Mouse (Mus musculus): ENCODE results near the gene Slc6a18. TPM values are rescaled to one million over a fixed set of nuclear protein-coding genes. Genes with fewer than 3 reads are reported as not detected.

The Slc6a18 gene
- polyA plus RNA-seq, 1 experiment, result not detected

DNA sequence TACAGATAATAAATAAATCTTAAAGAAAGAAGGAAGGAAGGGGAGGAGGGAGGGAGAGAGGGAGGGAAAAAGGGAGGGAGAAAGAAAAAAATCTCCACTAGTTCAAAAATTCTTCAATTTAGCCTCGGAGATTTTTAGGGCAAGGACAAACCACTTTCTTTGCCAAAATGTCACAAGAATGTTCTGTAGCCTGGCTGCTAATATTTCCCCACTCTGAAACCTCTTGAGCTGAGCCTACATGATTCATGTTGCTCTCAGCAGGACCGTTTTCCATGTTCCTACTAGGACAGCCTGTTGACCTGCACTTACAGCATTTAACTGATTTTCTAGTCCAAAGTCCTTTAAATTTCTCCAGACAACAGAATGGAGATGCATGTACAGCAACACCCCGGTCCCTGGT lies 22.8 kb downstream of the Slc6a18 start:
- no peaks in the 10 kb centered on the region for H3K4me1 ChIP-seq (ENCODE audit: control insufficient read depth, insufficient read depth, low read length)
- 67% methylated on average over 3 of the region's 3 CpGs for WGBS
- no peaks in the 10 kb centered on the region for H3K27me3 ChIP-seq (ENCODE audit: control insufficient read depth, insufficient read depth, low read length)
- no peak for DNase-seq
- H3K4me3 ChIP-seq (replicated peaks; ENCODE audit: insufficient read depth, low read depth, low read length), result no peak overlapping the region
- TF ChIP-seq CTCF (IDR thresholded peaks at IDR 0.05; ENCODE audit: borderline replicate concordance, insufficient read depth, low read depth, low read length), result no peak
- TF ChIP-seq POLR2A (IDR thresholded peaks at IDR 0.05; ENCODE audit: borderline replicate concordance, insufficient read depth, low read length), result no peak
- H3K27ac ChIP-seq (ENCODE audit: insufficient read depth, low read length), result no peak overlapping the region

- Histone ChIP-seq H3K27me3 (ENCODE audit: control insufficient read depth, insufficient read depth, low read length) (no peaks in the 10 kb centered on the region), H3K4me3 (replicated peaks; ENCODE audit: insufficient read depth, low read depth, low read length) (no peak overlapping the region), H3K27ac (ENCODE audit: insufficient read depth, low read length) (no peak overlapping the region), H3K4me1 (ENCODE audit: control insufficient read depth, insufficient read depth, low read length) (no peaks in the 10 kb centered on the region)
- TF ChIP-seq POLR2A (IDR thresholded peaks at IDR 0.05; ENCODE audit: borderline replicate concordance, insufficient read depth, low read length) (no peak), CTCF (IDR thresholded peaks at IDR 0.05; ENCODE audit: borderline replicate concordance, insufficient read depth, low read depth, low read length) (no peak)
- DNase-seq, result no peak
- WGBS, result 62% methylated on average over 3 of the region's 3 CpGs
Observed at GRCm38 (mm10) chr13:73653266-73653665, 24.6 kb downstream of the Slc6a18 start.

DNA sequence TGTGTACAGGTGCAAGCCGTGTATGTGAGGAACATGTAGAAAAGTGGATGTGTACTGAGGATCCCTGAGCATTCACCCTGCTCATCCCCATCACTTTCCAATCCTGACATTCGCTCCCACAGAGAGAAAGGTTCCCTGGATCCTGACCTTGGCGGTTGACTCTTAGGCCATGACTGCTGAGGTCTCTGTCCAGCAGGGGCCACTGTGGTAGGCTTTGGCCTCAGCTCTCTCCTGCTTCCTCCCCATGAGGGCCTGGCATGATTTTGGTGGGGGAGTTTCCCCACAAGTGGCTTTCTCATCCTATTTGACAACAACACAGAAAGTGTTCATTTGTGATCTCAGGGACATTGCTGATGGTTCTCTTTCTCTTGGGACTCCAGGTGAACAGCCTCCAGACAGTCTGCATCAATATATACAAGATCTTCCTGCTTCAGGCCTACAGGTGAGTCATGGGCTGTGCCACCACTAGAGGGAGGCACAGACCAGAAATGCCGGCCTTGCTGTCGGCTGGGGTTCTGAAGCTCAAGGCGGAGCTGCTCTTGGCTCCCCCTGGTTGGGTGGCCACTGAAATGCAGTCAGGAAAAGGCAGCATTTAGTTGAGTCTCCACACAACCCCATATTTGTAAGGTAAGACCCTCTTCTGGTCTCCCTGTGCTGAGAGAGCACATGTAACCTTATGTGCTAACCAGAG lies 31.3 kb downstream of the Slc6a18 start:
- Histone ChIP-seq H3K27me3 (ENCODE audit: control insufficient read depth, insufficient read depth, low read length) (no peaks in the 10 kb centered on the region), H3K27ac (ENCODE audit: insufficient read depth, low read length) (no peak overlapping the region), H3K4me3 (replicated peaks; ENCODE audit: insufficient read depth, low read depth, low read length) (no peak overlapping the region), H3K4me1 (ENCODE audit: control insufficient read depth, insufficient read depth, low read length) (no peaks in the 10 kb centered on the region)
- TF ChIP-seq CTCF (IDR thresholded peaks at IDR 0.05; ENCODE audit: borderline replicate concordance, insufficient read depth, low read depth, low read length), result peak; percentile 69
- TF ChIP-seq POLR2A (IDR thresholded peaks at IDR 0.05; ENCODE audit: borderline replicate concordance, insufficient read depth, low read length), result no peak
- DNase-seq, result peak; percentile 19 to 22
- 40% methylated on average over 6 of the region's 6 CpGs for WGBS

- DNase-seq, result no peak
- Histone ChIP-seq H3K27me3 (ENCODE audit: control insufficient read depth, insufficient read depth, low read length) (no peaks in the 10 kb centered on the region), H3K27ac (ENCODE audit: insufficient read depth, low read length) (no peak overlapping the region), H3K4me1 (ENCODE audit: control insufficient read depth, insufficient read depth, low read length) (no peaks in the 10 kb centered on the region), H3K4me3 (replicated peaks; ENCODE audit: insufficient read depth, low read depth, low read length) (no peak overlapping the region)
- 81% methylated on average over 4 of the region's 4 CpGs for WGBS
- TF ChIP-seq POLR2A (IDR thresholded peaks at IDR 0.05; ENCODE audit: borderline replicate concordance, insufficient read depth, low read length) (no peak), CTCF (IDR thresholded peaks at IDR 0.05; ENCODE audit: borderline replicate concordance, insufficient read depth, low read depth, low read length) (no peak)
Observed at GRCm38 (mm10) chr13:73641296-73641695, 36.5 kb downstream of the Slc6a18 start.

GRCm38 (mm10) chr13:73637826-73638225 lies 40.0 kb downstream of the Slc6a18 start:
- no peak overlapping the region for H3K27ac ChIP-seq (ENCODE audit: insufficient read depth, low read length)
- WGBS, result 81% methylated on average over 5 of the region's 6 CpGs
- no peak for TF ChIP-seq POLR2A (IDR thresholded peaks at IDR 0.05; ENCODE audit: borderline replicate concordance, insufficient read depth, low read length)

DNA sequence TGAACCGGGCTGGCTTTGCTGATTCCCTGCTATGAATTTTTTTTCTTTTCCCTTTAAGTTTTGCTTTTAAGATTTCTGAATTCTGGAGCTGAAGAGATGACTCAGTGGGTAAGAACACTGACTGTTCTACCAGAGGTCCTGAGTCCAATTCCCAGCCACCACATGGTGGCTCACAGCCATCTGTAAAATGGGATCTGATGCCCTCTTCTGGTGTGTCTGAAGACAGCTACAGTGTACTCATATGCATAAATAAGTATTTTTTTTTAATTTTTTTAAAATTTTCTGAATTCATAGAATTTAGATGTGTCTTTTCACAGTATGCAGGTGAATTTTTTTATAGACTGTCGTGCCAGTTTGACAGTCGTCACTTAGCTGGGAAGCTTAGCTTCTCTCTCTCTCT lies 46.0 kb downstream of the Slc6a18 start:
- H3K4me1 ChIP-seq (ENCODE audit: control insufficient read depth, insufficient read depth, low read length), result 0 out of 2 replicates have a peak, but pooled peaks cover 5% of the 10 kb centered on the region
- H3K4me3 ChIP-seq (replicated peaks; ENCODE audit: insufficient read depth, low read depth, low read length), result no peak overlapping the region
- TF ChIP-seq POLR2A (IDR thresholded peaks at IDR 0.05; ENCODE audit: borderline replicate concordance, insufficient read depth, low read length), result no peak
- TF ChIP-seq CTCF (IDR thresholded peaks at IDR 0.05; ENCODE audit: borderline replicate concordance, insufficient read depth, low read depth, low read length), result no peak
- 89% methylated on average over 3 of the region's 3 CpGs for WGBS
- no peak for DNase-seq
- H3K27me3 ChIP-seq (ENCODE audit: control insufficient read depth, insufficient read depth, low read length), result no peaks in the 10 kb centered on the region
- H3K27ac ChIP-seq (ENCODE audit: insufficient read depth, low read length), result no peak overlapping the region

More at GRCm38 (mm10) chr13:73637826-73638225, 40.0 kb downstream of the Slc6a18 start:
- Histone ChIP-seq H3K4me1 (ENCODE audit: control insufficient read depth, insufficient read depth, low read length) (no peaks in the 10 kb centered on the region), H3K27me3 (ENCODE audit: control insufficient read depth, insufficient read depth, low read length) (no peaks in the 10 kb centered on the region), H3K4me3 (replicated peaks; ENCODE audit: insufficient read depth, low read depth, low read length) (no peak overlapping the region)
- no peak for DNase-seq

DNA sequence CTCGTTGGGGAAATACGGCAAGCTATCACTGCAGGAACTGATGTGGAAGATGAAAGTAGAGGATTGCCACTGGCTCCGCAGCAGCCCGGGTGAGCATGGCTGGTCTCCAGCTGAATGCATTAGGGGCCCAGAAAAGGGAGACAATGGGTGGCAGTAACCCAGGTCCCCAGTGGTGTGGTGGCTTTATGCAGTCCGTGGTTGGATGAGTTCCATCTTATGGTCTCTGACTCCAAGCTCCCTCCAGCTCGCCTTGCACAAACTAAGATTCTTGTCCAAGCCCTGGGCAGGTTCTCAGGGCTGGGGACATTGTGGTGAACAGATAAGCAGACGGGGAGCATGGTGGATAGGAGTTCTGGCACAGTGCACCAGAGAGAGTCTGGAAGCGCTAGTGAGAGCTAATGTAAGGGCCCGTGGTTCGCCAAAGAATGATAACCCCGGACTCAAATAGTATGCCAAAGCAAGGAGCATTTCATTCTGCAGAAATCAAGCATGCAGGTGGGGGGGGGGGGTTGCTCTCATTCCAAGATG lies 49.2 kb downstream of the Slc6a18 start:
- Histone ChIP-seq H3K27me3 (ENCODE audit: control insufficient read depth, insufficient read depth, low read length) (no peaks in the 10 kb centered on the region), H3K4me1 (ENCODE audit: control insufficient read depth, insufficient read depth, low read length) (0 out of 2 replicates have a peak, but pooled peaks cover 5% of the 10 kb centered on the region), H3K4me3 (replicated peaks; ENCODE audit: insufficient read depth, low read depth, low read length) (no peak overlapping the region), H3K27ac (ENCODE audit: insufficient read depth, low read length) (no peak overlapping the region)
- no peak for DNase-seq
- no peak for TF ChIP-seq POLR2A (IDR thresholded peaks at IDR 0.05; ENCODE audit: borderline replicate concordance, insufficient read depth, low read length)
- WGBS, result 14% methylated on average over 11 of the region's 11 CpGs
